Mouse (Mus musculus): ENCODE results near the gene Eng. TPM values are rescaled to one million over a fixed set of nuclear protein-coding genes. Genes with fewer than 3 reads are reported as not detected.

Gene Eng
- polyA plus RNA-seq, 1 experiment from 2014 or later = 24.7 TPM

DNA sequence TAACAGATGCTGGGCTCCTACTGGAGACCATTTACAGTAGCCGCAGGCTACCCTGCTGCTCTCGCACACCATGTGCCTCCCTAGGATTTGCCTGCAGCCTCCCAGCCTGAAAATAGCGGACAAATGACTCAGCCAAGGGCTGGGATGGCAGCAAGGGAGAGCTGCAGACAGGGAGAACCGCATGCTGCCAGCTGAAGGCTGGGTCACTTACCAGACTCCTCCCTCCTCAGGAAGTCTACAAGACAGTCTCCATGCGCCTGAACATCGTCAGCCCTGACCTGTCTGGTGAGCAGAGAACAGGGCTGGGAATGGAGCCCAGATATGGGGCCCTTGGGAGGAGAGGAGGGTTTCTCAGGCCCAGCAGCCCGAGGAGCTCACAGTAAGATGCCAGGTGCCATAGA, 33.7 kb downstream of the Eng start:
- 69% methylated on average over 7 of the region's 7 CpGs for WGBS
- peaks cover 12% of the 10 kb centered on the region; the same call in 1 of the 2 replicates for H3K4me1 ChIP-seq
- no peak for DNase-seq (ENCODE audit: extremely low spot score, low spot score)
- H3K36me3 ChIP-seq (replicated peaks) = peaks cover 42% of the 10 kb centered on the region
- peak overlapping the region; percentile 6; the same call in 1 of the 2 replicates for H3K27ac ChIP-seq
- H3K27me3 ChIP-seq (ENCODE audit: poor library complexity, severe bottlenecking) = no peaks in the 10 kb centered on the region
- no peak overlapping the region for H3K4me3 ChIP-seq
- H3K9me3 ChIP-seq = no peaks in the 10 kb centered on the region

DNA sequence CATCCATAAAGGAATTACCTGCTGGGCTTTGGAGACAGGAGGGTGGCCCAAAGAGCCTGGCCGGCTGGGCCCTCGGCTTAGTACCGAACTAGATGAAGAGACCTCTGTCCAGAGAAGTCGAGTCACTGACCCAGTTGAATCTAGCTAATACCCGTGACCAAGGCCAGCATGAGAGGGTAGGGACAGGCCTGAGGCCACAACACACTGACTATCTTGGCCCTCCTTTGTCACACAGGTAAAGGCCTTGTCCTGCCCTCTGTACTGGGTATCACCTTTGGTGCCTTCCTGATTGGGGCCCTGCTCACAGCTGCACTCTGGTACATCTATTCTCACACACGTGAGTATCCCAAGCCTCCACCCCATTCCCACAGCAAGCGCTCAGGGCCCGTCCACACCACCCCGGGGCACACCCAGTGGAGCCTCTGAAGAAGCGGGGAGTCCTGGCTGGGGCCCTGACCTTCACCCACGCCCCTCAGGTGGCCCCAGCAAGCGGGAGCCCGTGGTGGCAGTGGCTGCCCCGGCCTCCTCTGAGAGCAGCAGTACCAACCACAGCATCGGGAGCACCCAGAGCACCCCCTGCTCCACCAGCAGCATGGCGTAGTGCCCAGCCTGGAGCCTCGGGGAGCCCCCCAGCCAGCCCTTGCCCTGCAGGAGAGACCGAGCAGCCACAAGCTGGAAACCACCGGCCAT, 34.7 kb downstream of the Eng start:
- Histone ChIP-seq H3K4me1 (peaks cover 12% of the 10 kb centered on the region; the same call in 1 of the 2 replicates), H3K27me3 (ENCODE audit: poor library complexity, severe bottlenecking) (no peaks in the 10 kb centered on the region), H3K36me3 (replicated peaks) (peaks cover 53% of the 10 kb centered on the region), H3K9me3 (no peaks in the 10 kb centered on the region), H3K27ac (peak overlapping the region; percentile 32), H3K4me3 (no peak overlapping the region)
- WGBS = 90% methylated on average over 19 of the region's 19 CpGs
- no peak for DNase-seq (ENCODE audit: extremely low spot score, low spot score)

DNA sequence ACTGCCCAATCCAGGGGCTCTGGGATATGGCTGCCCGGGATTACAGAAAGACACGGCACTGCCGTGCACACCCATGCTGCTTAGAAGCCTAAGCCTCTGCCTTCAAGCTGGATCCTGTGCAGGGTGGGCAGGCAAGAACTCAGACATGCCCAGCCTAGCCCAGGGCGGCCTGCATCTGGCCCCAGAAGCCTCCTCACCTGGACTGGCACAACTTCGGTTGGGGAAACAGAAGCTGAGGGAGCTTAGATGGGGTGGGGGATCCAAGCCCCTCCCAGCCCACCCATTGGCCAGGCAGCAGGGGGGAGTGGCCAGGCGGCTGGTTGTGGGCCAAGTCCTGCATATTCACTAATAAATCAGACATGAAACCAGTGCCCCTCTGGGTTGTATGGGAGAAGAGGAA, 35.4 kb downstream of the Eng start:
- H3K27me3 ChIP-seq (ENCODE audit: poor library complexity, severe bottlenecking) = no peaks in the 10 kb centered on the region
- no peak for DNase-seq (ENCODE audit: extremely low spot score, low spot score)
- no peaks in the 10 kb centered on the region for H3K9me3 ChIP-seq
- peaks cover 59% of the 10 kb centered on the region for H3K36me3 ChIP-seq (replicated peaks)
- peaks cover 12% of the 10 kb centered on the region; the same call in 1 of the 2 replicates for H3K4me1 ChIP-seq
- WGBS = 70% methylated on average over 6 of the region's 6 CpGs
- H3K27ac ChIP-seq = peak overlapping the region; percentile 32
- no peak overlapping the region for H3K4me3 ChIP-seq

- Histone ChIP-seq H3K4me1 (peaks cover 12% of the 10 kb centered on the region; the same call in 1 of the 2 replicates), H3K4me3 (no peak overlapping the region), H3K36me3 (replicated peaks) (peaks cover 67% of the 10 kb centered on the region), H3K27me3 (ENCODE audit: poor library complexity, severe bottlenecking) (no peaks in the 10 kb centered on the region), H3K27ac (no peak overlapping the region), H3K9me3 (no peaks in the 10 kb centered on the region)
- WGBS = 82% methylated on average over 14 of the region's 14 CpGs
- DNase-seq (ENCODE audit: extremely low spot score, low spot score) = no peak
Observed at GRCm38 (mm10) chr2:32682721-32683417, 36.5 kb downstream of the Eng start.

DNA sequence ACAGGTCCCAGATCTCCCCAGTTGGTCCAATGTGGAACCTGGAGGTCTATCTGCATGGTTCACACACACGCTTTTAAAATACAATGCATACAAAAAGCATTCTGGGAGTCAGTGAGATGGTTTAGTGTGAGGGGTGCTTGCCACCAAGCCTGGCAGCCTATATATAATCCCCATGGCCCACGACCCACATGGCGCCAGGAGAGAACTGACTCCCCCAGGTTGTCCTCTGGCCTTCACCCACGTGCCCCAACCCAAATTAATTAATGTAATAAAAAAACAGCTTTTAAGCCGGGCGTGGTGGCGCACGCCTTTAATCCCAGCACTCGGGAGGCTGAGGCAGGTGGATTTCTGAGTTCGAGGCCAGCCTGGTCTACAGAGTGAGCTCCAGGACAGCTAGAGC, 37.3 kb downstream of the Eng start:
- Histone ChIP-seq H3K4me1 (peaks cover 12% of the 10 kb centered on the region; the same call in 1 of the 2 replicates), H3K36me3 (replicated peaks) (peaks cover 71% of the 10 kb centered on the region), H3K27ac (no peak overlapping the region), H3K9me3 (no peaks in the 10 kb centered on the region), H3K27me3 (ENCODE audit: poor library complexity, severe bottlenecking) (no peaks in the 10 kb centered on the region), H3K4me3 (no peak overlapping the region)
- WGBS = 94% methylated on average over 10 of the region's 10 CpGs
- DNase-seq (ENCODE audit: extremely low spot score, low spot score) = no peak

- Histone ChIP-seq H3K27me3 (ENCODE audit: poor library complexity, severe bottlenecking) (no peaks in the 10 kb centered on the region), H3K4me1 (peaks cover 16% of the 10 kb centered on the region), H3K36me3 (replicated peaks) (peaks cover 71% of the 10 kb centered on the region), H3K27ac (no peak overlapping the region), H3K4me3 (no peak overlapping the region), H3K9me3 (no peaks in the 10 kb centered on the region)
- WGBS = 95% methylated on average over 15 of the region's 15 CpGs
- DNase-seq (ENCODE audit: extremely low spot score, low spot score) = no peak
Observed at GRCm38 (mm10) chr2:32684681-32685428, 38.5 kb downstream of the Eng start.

DNA sequence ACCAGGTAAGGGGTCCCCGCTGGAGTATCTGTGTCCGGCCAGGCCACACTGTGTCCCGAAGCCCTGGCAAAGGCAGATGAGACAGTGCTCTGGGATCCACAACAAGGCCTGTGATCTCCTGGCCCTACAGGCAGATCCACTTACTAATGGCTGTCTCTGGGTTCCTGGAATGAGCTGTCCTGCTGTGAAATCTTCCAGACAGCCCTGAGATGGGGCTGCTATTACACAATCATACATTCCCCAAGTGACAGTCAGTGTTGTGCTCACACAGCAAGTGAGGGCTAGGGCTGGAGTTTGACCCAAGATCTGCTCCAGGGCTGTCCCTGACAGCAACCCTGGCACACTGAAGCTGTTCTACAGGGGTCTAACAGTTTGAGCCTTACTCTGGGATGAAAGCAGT, 39.4 kb downstream of the Eng start:
- Histone ChIP-seq H3K9me3 (no peaks in the 10 kb centered on the region), H3K4me1 (peaks cover 21% of the 10 kb centered on the region), H3K27me3 (ENCODE audit: poor library complexity, severe bottlenecking) (no peaks in the 10 kb centered on the region), H3K36me3 (replicated peaks) (peaks cover 71% of the 10 kb centered on the region), H3K27ac (no peak overlapping the region), H3K4me3 (no peak overlapping the region)
- WGBS = 97% methylated on average over 3 of the region's 3 CpGs
- no peak for DNase-seq (ENCODE audit: extremely low spot score, low spot score)

DNA sequence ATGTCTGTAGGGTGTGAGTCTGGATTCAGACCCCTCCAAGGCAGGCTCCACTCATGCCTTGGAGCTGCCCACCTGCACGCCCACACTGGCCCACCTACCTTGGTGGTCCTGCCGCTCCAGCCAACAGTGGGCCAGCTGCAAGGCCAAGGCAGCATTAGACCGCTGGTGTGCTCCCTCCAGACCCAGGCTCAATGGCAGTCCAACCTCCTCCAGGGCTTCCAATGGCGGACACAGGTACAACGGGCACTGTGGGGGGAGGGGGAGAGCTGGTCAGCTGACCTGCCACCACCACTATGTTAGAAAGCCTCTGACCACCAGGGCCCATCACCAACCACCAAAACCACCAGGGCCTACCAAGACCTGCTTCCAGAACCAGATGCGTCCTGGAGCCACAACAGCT, 40.2 kb downstream of the Eng start:
- 91% methylated on average over 6 of the region's 6 CpGs for WGBS
- DNase-seq (ENCODE audit: extremely low spot score, low spot score) = no peak
- Histone ChIP-seq H3K4me3 (no peak overlapping the region), H3K9me3 (no peaks in the 10 kb centered on the region), H3K4me1 (peaks cover 21% of the 10 kb centered on the region), H3K27me3 (ENCODE audit: poor library complexity, severe bottlenecking) (no peaks in the 10 kb centered on the region), H3K27ac (no peak overlapping the region), H3K36me3 (replicated peaks) (peaks cover 74% of the 10 kb centered on the region)

DNA sequence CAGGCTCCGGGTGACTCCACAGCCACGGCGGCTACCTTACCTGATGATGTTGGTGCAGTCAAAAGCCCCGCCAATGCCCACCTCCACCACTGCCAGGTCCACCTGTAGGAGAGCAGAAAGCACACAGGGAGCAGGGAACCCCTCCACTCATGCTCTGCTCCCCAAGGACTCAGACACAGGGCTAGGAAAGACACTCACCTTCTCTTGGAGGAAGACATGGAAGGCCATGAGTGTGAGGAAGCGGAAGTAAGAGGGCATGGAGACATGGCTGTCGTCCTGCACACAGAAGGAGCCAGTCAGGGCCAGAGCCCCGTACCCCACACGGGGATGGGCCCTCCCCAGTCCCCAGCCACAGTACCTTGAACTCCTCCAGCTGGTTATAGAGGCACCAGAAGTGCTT, 41.2 kb downstream of the Eng start:
- no peak for DNase-seq (ENCODE audit: extremely low spot score, low spot score)
- H3K9me3 ChIP-seq = no peaks in the 10 kb centered on the region
- H3K27me3 ChIP-seq (ENCODE audit: poor library complexity, severe bottlenecking) = no peaks in the 10 kb centered on the region
- peaks cover 23% of the 10 kb centered on the region for H3K4me1 ChIP-seq
- no peak overlapping the region for H3K27ac ChIP-seq
- H3K36me3 ChIP-seq (replicated peaks) = peaks cover 70% of the 10 kb centered on the region
- H3K4me3 ChIP-seq = no peak overlapping the region
- 91% methylated on average over 8 of the region's 8 CpGs for WGBS

DNA sequence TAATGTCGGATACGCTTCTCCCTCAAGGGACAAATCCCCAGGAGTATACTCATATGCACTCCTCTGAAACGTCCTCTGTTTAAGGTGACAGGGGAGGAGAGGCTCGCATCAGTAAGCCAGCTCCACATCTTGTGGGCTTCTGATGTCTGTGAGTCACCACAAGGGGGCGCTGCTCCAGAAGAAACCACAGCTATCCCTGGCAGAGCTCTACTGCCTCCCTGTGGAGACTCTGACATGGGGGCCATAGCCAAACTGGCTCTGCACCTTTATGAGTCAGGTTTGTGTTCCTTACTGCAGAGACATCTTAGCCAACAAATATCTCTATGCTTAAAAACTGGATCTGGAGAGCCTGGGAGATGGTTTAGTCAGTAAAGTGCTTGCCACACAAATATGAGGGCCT, 43.0 kb downstream of the Eng start:
- 26% methylated on average over 5 of the region's 5 CpGs for WGBS
- Histone ChIP-seq H3K27me3 (ENCODE audit: poor library complexity, severe bottlenecking) (no peaks in the 10 kb centered on the region), H3K4me1 (peaks cover 40% of the 10 kb centered on the region), H3K4me3 (no peak overlapping the region), H3K9me3 (no peaks in the 10 kb centered on the region), H3K36me3 (replicated peaks) (peaks cover 51% of the 10 kb centered on the region), H3K27ac (no peak overlapping the region)
- DNase-seq (ENCODE audit: extremely low spot score, low spot score) = peak; percentile 89

DNA sequence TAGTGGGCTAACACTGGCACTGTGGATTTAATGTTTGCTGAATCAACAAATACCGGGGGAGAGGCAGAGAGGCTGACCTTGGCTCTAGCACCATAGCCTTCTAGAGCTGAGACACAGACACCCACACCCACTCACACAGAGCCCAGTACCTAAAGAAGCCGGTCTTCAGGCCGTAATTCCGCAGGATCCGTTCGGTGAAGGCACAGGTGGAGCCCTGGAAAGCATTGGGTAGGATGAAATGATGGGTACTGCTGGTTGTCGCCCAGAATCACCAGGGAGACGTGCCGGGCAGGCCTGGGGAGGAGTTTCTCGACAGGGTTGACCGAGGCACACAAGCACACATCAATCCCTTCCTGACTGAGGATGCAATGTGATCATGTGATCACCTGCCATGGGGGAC, 44.6 kb downstream of the Eng start:
- no peaks in the 10 kb centered on the region for H3K9me3 ChIP-seq
- no peak for DNase-seq (ENCODE audit: extremely low spot score, low spot score)
- 91% methylated on average over 11 of the region's 11 CpGs for WGBS

GRCm38 (mm10) chr2:32692496-32692895, 46.1 kb downstream of the Eng start:
- H3K9me3 ChIP-seq = no peaks in the 10 kb centered on the region
- peak overlapping the region; percentile 94 for H3K4me3 ChIP-seq
- no peak overlapping the region for H3K27ac ChIP-seq
- DNase-seq (ENCODE audit: extremely low spot score, low spot score) = no peak
- no peaks in the 10 kb centered on the region for H3K27me3 ChIP-seq (ENCODE audit: poor library complexity, severe bottlenecking)
- H3K36me3 ChIP-seq (replicated peaks) = peaks cover 20% of the 10 kb centered on the region
- peaks cover 43% of the 10 kb centered on the region for H3K4me1 ChIP-seq
- WGBS = 95% methylated on average over 14 of the region's 14 CpGs

More for the DNA sequence above, 44.6 kb downstream of the Eng start:
- Histone ChIP-seq H3K36me3 (replicated peaks) (peaks cover 35% of the 10 kb centered on the region), H3K4me1 (peaks cover 43% of the 10 kb centered on the region), H3K27me3 (ENCODE audit: poor library complexity, severe bottlenecking) (no peaks in the 10 kb centered on the region), H3K27ac (no peak overlapping the region), H3K4me3 (no peak overlapping the region)

GRCm38 (mm10) chr2:32693282-32693681, 46.9 kb downstream of the Eng start:
- no peak for DNase-seq (ENCODE audit: extremely low spot score, low spot score)
- H3K27me3 ChIP-seq (ENCODE audit: poor library complexity, severe bottlenecking) = no peaks in the 10 kb centered on the region
- WGBS = 23% methylated on average over 7 of the region's 7 CpGs
- peaks cover 43% of the 10 kb centered on the region for H3K4me1 ChIP-seq
- H3K36me3 ChIP-seq (replicated peaks) = peaks cover 12% of the 10 kb centered on the region
- peak overlapping the region; percentile 92 for H3K27ac ChIP-seq
- H3K9me3 ChIP-seq = no peaks in the 10 kb centered on the region
- peak overlapping the region; percentile 94 for H3K4me3 ChIP-seq
